Mouse (Mus musculus): ENCODE measurements around the gene Eef2. TPM values are rescaled to one million over a fixed set of nuclear protein-coding genes. Genes with fewer than 3 reads are reported as not detected.
"Not testable (repeated sequence)": the region's sequence is repeated elsewhere in the genome, so short reads cannot be mapped to it uniquely, and the experiment has no call there.

Gene Eef2
- polyA plus RNA-seq, 1 experiment from 2014 or later: 652 TPM

DNA sequence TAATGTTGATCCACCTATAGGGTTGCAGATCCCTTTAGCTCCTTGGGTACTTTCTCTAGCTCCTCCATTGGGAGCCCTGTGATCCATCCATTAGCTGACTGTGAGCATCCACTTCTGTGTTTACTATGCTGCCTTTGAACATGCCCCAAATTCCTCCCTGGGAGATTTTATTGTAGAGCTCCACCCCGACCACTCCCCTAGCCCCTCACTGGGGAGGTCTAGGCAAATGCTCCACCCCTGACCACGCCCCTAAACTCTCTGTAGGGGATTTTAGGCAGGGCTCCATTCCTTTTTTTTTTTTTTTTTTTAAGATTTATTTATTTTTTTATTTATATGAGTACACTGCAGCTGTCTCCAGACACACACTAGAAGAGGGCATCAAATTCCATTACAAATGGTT lies 47.3 kb downstream of the Eef2 start:
- H3K36me3 ChIP-seq (ENCODE audit: control insufficient read depth, insufficient read depth); H3K4me3 ChIP-seq (replicated peaks; ENCODE audit: low read length); H3K4me2 ChIP-seq (ENCODE audit: low read length); H3K27ac ChIP-seq (ENCODE audit: low read length); H3K27me3 ChIP-seq (replicated peaks; ENCODE audit: control insufficient read depth, insufficient read depth, low read length); H3K9me3 ChIP-seq (ENCODE audit: control insufficient read depth, low read length); H3K9ac ChIP-seq (replicated peaks; ENCODE audit: low read depth, low read length); ATAC-seq: not testable (repeated sequence)
- WGBS: 53% methylated on average over 2 of the region's 2 CpGs
- peaks cover 11% of the 10 kb centered on the region for H3K4me1 ChIP-seq (replicated peaks; ENCODE audit: control insufficient read depth, insufficient read depth, low read length)

- peak overlapping the region; percentile 95 for H3K9ac ChIP-seq (replicated peaks; ENCODE audit: low read depth, low read length)
- peak overlapping the region; percentile 81 for H3K4me3 ChIP-seq (replicated peaks; ENCODE audit: low read length)
- no peaks in the 10 kb centered on the region for H3K9me3 ChIP-seq (ENCODE audit: control insufficient read depth, low read length)
- 10% methylated on average over 20 of the region's 20 CpGs for WGBS
- ATAC-seq: peak; percentile 19
- no peaks in the 10 kb centered on the region for H3K36me3 ChIP-seq (ENCODE audit: control insufficient read depth, insufficient read depth)
- peak overlapping the region; percentile 95 for H3K27ac ChIP-seq (ENCODE audit: low read length)
- no peaks in the 10 kb centered on the region for H3K27me3 ChIP-seq (replicated peaks; ENCODE audit: control insufficient read depth, insufficient read depth, low read length)
- peaks cover 39% of the 10 kb centered on the region for H3K4me1 ChIP-seq (replicated peaks; ENCODE audit: control insufficient read depth, insufficient read depth, low read length)
- H3K4me2 ChIP-seq (ENCODE audit: low read length): peak overlapping the region; percentile 73
Observed at GRCm38 (mm10) chr10:81229735-81230437, 53.5 kb downstream of the Eef2 start.

DNA sequence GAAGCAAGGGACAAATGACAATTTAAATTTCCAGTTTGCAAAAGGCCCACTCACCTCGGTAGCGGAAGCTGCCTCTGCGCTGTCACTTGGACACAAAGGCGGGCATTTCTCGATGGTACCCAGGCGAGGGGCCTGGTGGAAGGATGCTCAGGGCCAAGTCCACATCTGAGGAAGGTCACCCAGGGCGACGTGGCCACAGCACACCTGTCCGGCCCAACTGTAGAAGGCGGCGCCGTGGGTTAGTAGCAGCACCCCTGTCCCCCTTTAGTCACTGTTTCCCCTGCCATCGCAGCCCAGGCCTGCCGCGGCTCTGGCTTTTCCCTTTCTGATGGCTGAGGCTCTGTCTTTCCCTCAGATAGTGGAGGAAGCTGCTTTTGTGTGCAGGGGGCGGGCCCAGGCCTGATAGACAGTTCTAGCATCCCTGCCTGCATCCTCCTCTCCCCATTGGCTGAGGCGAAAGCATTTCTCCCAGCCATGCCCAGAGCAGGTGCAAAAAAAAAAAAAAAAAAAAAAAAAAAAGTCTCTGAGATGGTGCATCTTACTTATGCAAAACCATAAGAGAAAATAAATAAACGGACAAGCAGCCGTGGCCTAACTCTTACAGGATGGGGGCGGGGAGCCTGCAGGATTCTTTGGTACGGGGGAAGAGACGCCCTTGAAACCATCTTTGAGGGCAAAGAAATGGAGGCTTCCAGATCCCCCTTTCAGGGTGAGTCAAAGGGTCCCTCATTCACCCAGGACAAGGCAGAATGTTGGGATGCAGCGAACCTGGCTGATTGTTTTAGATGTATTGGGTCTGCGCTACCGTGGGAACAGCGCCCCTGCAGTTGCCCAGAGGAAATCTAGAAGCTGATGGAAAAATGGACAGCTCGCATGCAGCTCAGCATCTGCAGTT lies 54.3 kb downstream of the Eef2 start, which contains the start of gene Atcay:
Atcay (minus strand) TSS at position 396 of the 895 bp plus-strand sequence.
- Histone ChIP-seq H3K27ac (ENCODE audit: low read length) (peak within 1 kb of the TSS; percentile 95), H3K4me1 (replicated peaks; ENCODE audit: control insufficient read depth, insufficient read depth, low read length) (peaks cover 39% of the 10 kb centered on the region), H3K9ac (replicated peaks; ENCODE audit: low read depth, low read length) (peak within 1 kb of the TSS; percentile 95), H3K4me3 (replicated peaks; ENCODE audit: low read length) (peak within 1 kb of the TSS; percentile 81), H3K36me3 (ENCODE audit: control insufficient read depth, insufficient read depth) (no peaks in the 10 kb centered on the region), H3K9me3 (ENCODE audit: control insufficient read depth, low read length) (no peaks in the 10 kb centered on the region), H3K27me3 (replicated peaks; ENCODE audit: control insufficient read depth, insufficient read depth, low read length) (no peaks in the 10 kb centered on the region), H3K4me2 (ENCODE audit: low read length) (peak within 1 kb of the TSS; percentile 73)
- 3% methylated on average over 27 of the region's 27 CpGs for WGBS
- ATAC-seq: peak; percentile 96

DNA sequence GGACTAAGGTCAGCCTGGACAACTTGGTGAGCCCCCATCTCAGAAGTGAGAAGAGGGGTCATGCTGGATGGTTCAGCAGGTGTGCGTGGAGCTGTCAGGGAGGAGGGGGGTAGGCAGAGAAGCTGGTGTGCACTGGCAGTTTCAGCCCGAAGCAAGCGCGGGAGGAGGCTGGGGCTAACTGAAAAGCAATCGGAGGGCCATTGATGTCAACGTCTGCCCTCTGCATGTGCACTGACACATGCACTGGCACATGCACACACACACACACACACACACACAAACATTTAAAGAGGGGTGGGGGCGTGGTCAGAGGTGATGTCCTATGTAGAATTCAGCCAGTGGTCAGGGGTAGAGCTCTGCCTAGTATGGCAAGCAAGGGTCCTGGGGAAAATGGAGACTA lies 55.0 kb downstream of the Eef2 start:
- Histone ChIP-seq H3K9me3 (ENCODE audit: control insufficient read depth, low read length) (no peaks in the 10 kb centered on the region), H3K4me1 (replicated peaks; ENCODE audit: control insufficient read depth, insufficient read depth, low read length) (peaks cover 39% of the 10 kb centered on the region), H3K27me3 (replicated peaks; ENCODE audit: control insufficient read depth, insufficient read depth, low read length) (no peaks in the 10 kb centered on the region), H3K4me3 (replicated peaks; ENCODE audit: low read length) (peak overlapping the region; percentile 81), H3K36me3 (ENCODE audit: control insufficient read depth, insufficient read depth) (no peaks in the 10 kb centered on the region), H3K4me2 (ENCODE audit: low read length) (peak overlapping the region; percentile 73), H3K9ac (replicated peaks; ENCODE audit: low read depth, low read length) (peak overlapping the region; percentile 95; the same call in 1 of the 2 replicates), H3K27ac (ENCODE audit: low read length) (peak overlapping the region; percentile 95)
- WGBS: 51% methylated on average over 7 of the region's 7 CpGs
- no peak for ATAC-seq

Other genes with a start within 250 kb of the Eef2 start
- 5.8 and 7.0 TPM in 2 replicates for gene Gadd45b, start 246.6 kb upstream of the Eef2 start, polyA plus RNA-seq (2015; fragmentation: Nextera tagmentation; extraction: Ambion mirVana)
- 41.0 and 47.4 TPM in 2 replicates for gene Gng7, start 161.7 kb upstream of the Eef2 start, polyA plus RNA-seq (2015; fragmentation: Nextera tagmentation; extraction: Ambion mirVana)
- 37.6 and 45.4 TPM in 2 replicates for gene Diras1, start 151.0 kb upstream of the Eef2 start, polyA plus RNA-seq (2015; fragmentation: Nextera tagmentation; extraction: Ambion mirVana)
- 48.1 and 54.0 TPM in 2 replicates for gene Slc39a3, start 139.2 kb upstream of the Eef2 start, polyA plus RNA-seq (2015; fragmentation: Nextera tagmentation; extraction: Ambion mirVana)
- 325 and 344 TPM in 2 replicates for gene Sgta, start 116.5 kb upstream of the Eef2 start, polyA plus RNA-seq (2015; fragmentation: Nextera tagmentation; extraction: Ambion mirVana)
- 69.4 and 70.4 TPM in 2 replicates for gene Thop1, start 106.6 kb upstream of the Eef2 start, polyA plus RNA-seq (2015; fragmentation: Nextera tagmentation; extraction: Ambion mirVana)
- 0.17 and 0.66 TPM in 2 replicates for gene Creb3l3, start 77.8 kb upstream of the Eef2 start, polyA plus RNA-seq (2015; fragmentation: Nextera tagmentation; extraction: Ambion mirVana)
- 210 and 213 TPM in 2 replicates for gene Map2k2, start 70.7 kb upstream of the Eef2 start, polyA plus RNA-seq (2015; fragmentation: Nextera tagmentation; extraction: Ambion mirVana)
- 11.6 and 11.8 TPM in 2 replicates for gene Zbtb7a, start 41.4 kb upstream of the Eef2 start, polyA plus RNA-seq (2015; fragmentation: Nextera tagmentation; extraction: Ambion mirVana)
- gene Pias4, start 8.7 kb upstream of the Eef2 start, polyA plus RNA-seq (2015; fragmentation: Nextera tagmentation; extraction: Ambion mirVana): 48.5 and 62.7 TPM in 2 replicates
- 55.1 and 56.9 TPM in 2 replicates for gene Dapk3, start 6.4 kb downstream of the Eef2 start, polyA plus RNA-seq (2015; fragmentation: Nextera tagmentation; extraction: Ambion mirVana)
- gene 4930442H23Rik, start 7.2 kb downstream of the Eef2 start, polyA plus RNA-seq (2015; fragmentation: Nextera tagmentation; extraction: Ambion mirVana): not detected in 2 replicates
- gene Nmrk2, start 25.4 kb downstream of the Eef2 start, polyA plus RNA-seq (2015; fragmentation: Nextera tagmentation; extraction: Ambion mirVana): 0.11 TPM in 1 of 2 replicates, not detected in the other
- gene Atcay, start 54.2 kb downstream of the Eef2 start, polyA plus RNA-seq (2015; fragmentation: Nextera tagmentation; extraction: Ambion mirVana): 81.4 and 94.9 TPM in 2 replicates
- 18.4 and 24.0 TPM in 2 replicates for gene Zfr2, start 56.5 kb downstream of the Eef2 start, polyA plus RNA-seq (2015; fragmentation: Nextera tagmentation; extraction: Ambion mirVana)
- 28.8 and 44.2 TPM in 2 replicates for gene Matk, start 76.3 kb downstream of the Eef2 start, polyA plus RNA-seq (2015; fragmentation: Nextera tagmentation; extraction: Ambion mirVana)
- 84.0 and 90.1 TPM in 2 replicates for gene Mrpl54, start 90.3 kb downstream of the Eef2 start, polyA plus RNA-seq (2015; fragmentation: Nextera tagmentation; extraction: Ambion mirVana)
- 39.1 and 41.6 TPM in 2 replicates for gene Apba3, start 90.3 kb downstream of the Eef2 start, polyA plus RNA-seq (2015; fragmentation: Nextera tagmentation; extraction: Ambion mirVana)
- 7.3 and 8.3 TPM in 2 replicates for gene Tjp3, start 115.0 kb downstream of the Eef2 start, polyA plus RNA-seq (2015; fragmentation: Nextera tagmentation; extraction: Ambion mirVana)
- gene Pip5k1c, start 116.3 kb downstream of the Eef2 start, polyA plus RNA-seq (2015; fragmentation: Nextera tagmentation; extraction: Ambion mirVana): 138 and 143 TPM in 2 replicates
- gene Cactin, start 144.5 kb downstream of the Eef2 start, polyA plus RNA-seq (2015; fragmentation: Nextera tagmentation; extraction: Ambion mirVana): 36.8 and 38.3 TPM in 2 replicates
- gene Tbxa2r, start 152.1 kb downstream of the Eef2 start, polyA plus RNA-seq (2015; fragmentation: Nextera tagmentation; extraction: Ambion mirVana): 3.6 and 4.9 TPM in 2 replicates
- not detected in 2 replicates for gene Gipc3, start 166.6 kb downstream of the Eef2 start, polyA plus RNA-seq (2015; fragmentation: Nextera tagmentation; extraction: Ambion mirVana)
- 33.4 and 34.2 TPM in 2 replicates for gene Hmg20b, start 173.8 kb downstream of the Eef2 start, polyA plus RNA-seq (2015; fragmentation: Nextera tagmentation; extraction: Ambion mirVana)
- gene Mfsd12, start 180.9 kb downstream of the Eef2 start, polyA plus RNA-seq (2015; fragmentation: Nextera tagmentation; extraction: Ambion mirVana): 11.4 and 11.5 TPM in 2 replicates
- gene 4930404N11Rik, start 189.2 kb downstream of the Eef2 start, polyA plus RNA-seq (2015; fragmentation: Nextera tagmentation; extraction: Ambion mirVana): 0.72 and 0.86 TPM in 2 replicates
- gene Fzr1, start 201.9 kb downstream of the Eef2 start, polyA plus RNA-seq (2015; fragmentation: Nextera tagmentation; extraction: Ambion mirVana): 121 and 133 TPM in 2 replicates
- 86.0 and 91.0 TPM in 2 replicates for gene Dohh, start 207.8 kb downstream of the Eef2 start, polyA plus RNA-seq (2015; fragmentation: Nextera tagmentation; extraction: Ambion mirVana)
- gene Gm48551, start 207.8 kb downstream of the Eef2 start, polyA plus RNA-seq (2015; fragmentation: Nextera tagmentation; extraction: Ambion mirVana): 6.2 and 8.8 TPM in 2 replicates
- 1.0 and 2.2 TPM in 2 replicates for gene Gm48552, start 212.4 kb downstream of the Eef2 start, polyA plus RNA-seq (2015; fragmentation: Nextera tagmentation; extraction: Ambion mirVana)
- gene Smim24, start 216.4 kb downstream of the Eef2 start, polyA plus RNA-seq (2015; fragmentation: Nextera tagmentation; extraction: Ambion mirVana): 1.2 and 1.8 TPM in 2 replicates